Mouse (Mus musculus) embryonic stem cell, embryonic (primary cell): ENCODE measurements around the gene Zfp131.

Experiments used
- CTCF ChIA-PET, 4 experiments: fragments of 300-600 bp in 2 of 4; fragments of 350-600 bp in 2 of 4; sonication (Branson Sonifier 250); formaldehyde crosslinking; loops; one replicate each; lab custom pipeline; 2022; ENCODE audit warnings: inconsistent platforms in 2 of 4; lab: Charles Lee
- POLR2A ChIA-PET, 4 experiments: fragments of 300-600 bp in 2 of 4; fragments of 350-600 bp in 2 of 4; sonication (Branson Sonifier 250); formaldehyde crosslinking; loops; one replicate each; lab custom pipeline; 2022; ENCODE audit warnings: antibody characterized with exemption in 4 of 4, inconsistent platforms in 1 of 4; lab: Charles Lee

Zfp131 gene

GRCm38 (mm10) chr13:119768541-119768940, 22.1 kb downstream of the Zfp131 start:
- CTCF ChIA-PET, result no interaction called here
- POLR2A ChIA-PET, result interaction anchor here in 1 of 4 experiments (1.4 to 2.1 kb wide), 3 partner anchors 8 to 72 kb away, joined by 6 to 8 read pairs (median 6); partner anchors contain the start of gene Zfp131

GRCm38 (mm10) chr13:119766480-119766879, 24.2 kb downstream of the Zfp131 start:
- POLR2A ChIA-PET, result interaction anchor here in 2 of 4 experiments (0.9 to 2.7 kb wide), 5 partner anchors 10 to 76 kb away, joined by 3 to 12 read pairs (median 4); partner anchors contain the start of genes Hmgcs1 (in 1 of the 2), Nim1k (in 1 of the 2) and Zfp131 (in 1 of the 2)
- CTCF ChIA-PET, result interaction anchor here in 2 of 4 experiments (0.6 to 1.4 kb wide), 2 partner anchors 15 to 35 kb away, joined by 4 to 18 read pairs; no protein-coding TSS in a partner anchor

DNA sequence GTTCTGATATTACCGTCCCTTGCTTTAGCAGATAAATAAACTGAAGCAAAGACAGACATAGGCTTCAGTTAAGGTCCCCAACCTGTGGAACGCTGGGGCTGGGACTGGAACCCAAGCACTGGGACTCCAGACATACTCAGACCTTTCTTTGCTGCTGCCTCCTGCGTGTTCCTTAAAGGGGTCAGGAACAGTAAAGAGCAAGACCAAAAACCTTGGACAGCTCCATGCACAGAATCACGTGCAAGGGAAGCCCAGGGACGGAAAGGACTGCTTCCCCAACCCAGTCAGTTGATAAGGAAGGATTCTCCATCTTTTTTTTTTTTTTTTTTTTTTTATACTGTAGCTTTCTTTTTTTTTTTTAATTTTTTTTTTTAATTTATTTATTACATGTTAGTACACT, 33.9 kb downstream of the Zfp131 start:
- ChIA-PET CTCF (interaction anchor here in 1 of 4 experiments (0.7 kb wide), 1 partner anchor 113 kb away, joined by 14 read pairs; no protein-coding TSS in a partner anchor), POLR2A (interaction anchor here in 2 of 4 experiments (0.6 to 2.8 kb wide), 6 partner anchors 10 to 67 kb away, joined by 3 to 12 read pairs (median 6); partner anchors contain the start of gene Hmgcs1 (in 1 of the 2))

- ChIA-PET CTCF (no interaction called here), POLR2A (interaction anchor here (0.5 to 2.8 kb wide), 13 partner anchors 8 to 290 kb away, joined by 3 to 12 read pairs (median 4); partner anchors contain the start of genes Zfp131 (in 3 of the 4) and Hmgcs1 (in 1 of the 4))
Observed at GRCm38 (mm10) chr13:119755681-119756471, 34.8 kb downstream of the Zfp131 start, which contains the start of gene Nim1k. Gene Nim1k, minus strand, starts transcription at chr13:119755882.

DNA sequence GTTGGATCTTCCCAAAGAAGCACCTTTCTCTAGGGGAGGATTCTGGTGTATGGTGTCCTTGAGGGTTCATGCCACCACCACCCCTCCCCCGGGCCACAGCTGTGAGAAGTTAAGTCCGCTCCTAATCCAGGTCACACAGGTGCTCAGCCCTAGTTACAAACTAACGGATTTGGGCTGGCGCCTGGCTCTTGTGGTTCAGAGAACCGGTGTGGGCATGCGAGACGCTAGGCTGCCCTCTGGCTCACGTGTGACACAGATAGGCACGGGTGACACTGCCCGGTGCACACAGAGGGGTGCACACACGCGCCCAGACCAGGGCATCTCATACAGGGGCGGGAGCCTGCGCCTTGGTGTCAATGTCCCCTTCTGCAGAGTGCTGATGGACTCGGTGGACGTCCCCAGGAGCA, 35.5 kb downstream of the Zfp131 start:
- ChIA-PET CTCF (interaction anchor here in 1 of 4 experiments (0.7 kb wide), 1 partner anchor 14 kb away, joined by 3 read pairs; no protein-coding TSS in a partner anchor), POLR2A (interaction anchor here (0.8 to 2.8 kb wide), 10 partner anchors 9 to 36 kb away, joined by 3 to 12 read pairs (median 4); partner anchors contain the start of gene Zfp131 (in 2 of the 4))

DNA sequence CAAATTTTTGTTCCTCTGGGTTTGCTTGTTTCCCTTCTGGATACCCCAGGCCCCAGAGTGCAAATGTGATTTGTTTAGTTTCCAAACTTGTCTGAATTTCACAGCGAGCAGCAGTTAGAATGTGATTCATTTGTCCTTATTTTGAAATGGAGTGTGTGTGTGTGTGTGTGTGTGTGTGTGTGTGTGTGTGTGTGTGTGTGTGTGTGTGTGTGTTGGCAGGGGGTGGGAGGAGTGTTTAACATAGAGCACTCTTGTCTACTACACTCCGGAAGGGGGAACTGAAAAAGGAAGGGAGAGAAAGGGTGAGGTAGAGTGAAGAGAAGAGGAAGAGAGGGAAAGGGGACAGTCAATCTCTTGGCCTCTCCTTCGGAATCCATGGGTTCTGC, 36.1 kb downstream of the Zfp131 start:
- POLR2A ChIA-PET, result interaction anchor here in 2 of 4 experiments (1.1 to 1.5 kb wide), 2 partner anchors 17 to 36 kb away, joined by 3 read pairs; partner anchors contain the start of gene Zfp131 (in 1 of the 2)
- CTCF ChIA-PET, result interaction anchor here in 1 of 4 experiments (0.7 kb wide), 1 partner anchor 13 kb away, joined by 3 read pairs; no protein-coding TSS in a partner anchor

DNA sequence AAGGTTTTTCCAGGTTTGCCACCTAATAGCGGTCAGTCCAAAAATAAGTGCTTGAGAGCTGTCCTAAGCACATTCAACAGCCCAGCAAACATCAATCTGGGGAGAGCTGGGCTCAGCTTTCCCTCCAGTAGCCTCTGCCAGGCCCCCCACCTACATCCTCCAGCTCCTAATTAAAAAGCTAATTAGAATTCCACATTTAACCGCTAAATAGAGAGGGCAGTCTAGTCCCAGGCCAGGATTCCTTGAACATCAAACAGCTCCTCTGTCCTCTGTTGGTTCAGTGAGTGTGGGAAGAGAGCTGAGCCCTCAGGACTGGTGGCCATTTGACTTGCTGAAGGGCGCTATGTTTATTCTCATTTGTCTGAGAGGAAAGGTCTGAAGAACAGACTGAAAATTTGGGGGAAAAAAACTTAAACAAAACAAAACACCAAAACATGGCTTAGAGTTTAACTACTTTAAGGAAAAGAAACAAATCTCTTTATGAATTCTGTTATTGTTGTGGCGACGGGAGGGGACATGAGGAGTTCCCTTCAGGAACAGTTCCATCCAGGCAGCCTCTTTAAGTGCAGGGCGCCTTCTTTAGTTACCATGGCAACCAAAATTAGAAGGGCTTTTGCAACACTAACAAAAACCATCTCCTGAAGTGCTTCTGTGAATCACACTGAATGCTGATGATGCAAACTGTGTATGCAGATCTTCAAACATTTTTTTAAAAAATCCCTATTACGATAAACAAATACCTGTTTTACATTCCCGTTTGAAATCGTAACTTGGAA, 36.6 kb downstream of the Zfp131 start:
- ChIA-PET POLR2A (interaction anchor here in 1 of 4 experiments (1.2 kb wide), 1 partner anchor 10 kb away, joined by 5 read pairs; no protein-coding TSS in a partner anchor), CTCF (no interaction called here)

- POLR2A ChIA-PET, result no interaction called here
- CTCF ChIA-PET, result interaction anchor here in 1 of 4 experiments (0.6 kb wide), 1 partner anchor 342 kb away, joined by 6 read pairs; no protein-coding TSS in a partner anchor
Observed at GRCm38 (mm10) chr13:119746930-119747329, 43.8 kb downstream of the Zfp131 start.

- ChIA-PET CTCF (interaction anchor here in 1 of 4 experiments (1.7 kb wide), 1 partner anchor 58 kb away, joined by 4 read pairs; no protein-coding TSS in a partner anchor), POLR2A (interaction anchor here in 1 of 4 experiments (1.0 to 1.3 kb wide), 3 partner anchors 10 to 34 kb away, joined by 3 to 5 read pairs (median 5); no protein-coding TSS in a partner anchor)
Observed at GRCm38 (mm10) chr13:119743470-119743869, 47.2 kb downstream of the Zfp131 start.

- POLR2A ChIA-PET, result interaction anchor here in 1 of 4 experiments (1.2 kb wide), 1 partner anchor 47 kb away, joined by 3 read pairs; no protein-coding TSS in a partner anchor
- CTCF ChIA-PET, result interaction anchor here in 1 of 4 experiments (1.7 kb wide), 1 partner anchor 58 kb away, joined by 4 read pairs; no protein-coding TSS in a partner anchor
Observed at GRCm38 (mm10) chr13:119742711-119743415, 47.8 kb downstream of the Zfp131 start.

- CTCF ChIA-PET, result interaction anchor here in 3 of 4 experiments (0.6 to 0.7 kb wide), 3 partner anchors 13 to 60 kb away, joined by 3 read pairs; no protein-coding TSS in a partner anchor
Observed at GRCm38 (mm10) chr13:119741390-119742237, 49.1 kb downstream of the Zfp131 start.

GRCm38 (mm10) chr13:119731448-119731847, 59.2 kb downstream of the Zfp131 start:
- ChIA-PET POLR2A (interaction anchor here in 1 of 4 experiments (0.8 to 2.3 kb wide), 2 partner anchors 9 to 41 kb away, joined by 4 to 8 read pairs; partner anchors contain the start of gene Hmgcs1), CTCF (no interaction called here)

More at GRCm38 (mm10) chr13:119741390-119742237, 49.1 kb downstream of the Zfp131 start:
- POLR2A ChIA-PET, result interaction anchor here in 3 of 4 experiments (0.6 to 1.5 kb wide), 7 partner anchors 15 to 144 kb away, joined by 3 to 8 read pairs (median 3); partner anchors contain the start of genes Hmgcs1 (in 1 of the 3), Nim1k (in 1 of the 3) and Zfp131 (in 1 of the 3)

DNA sequence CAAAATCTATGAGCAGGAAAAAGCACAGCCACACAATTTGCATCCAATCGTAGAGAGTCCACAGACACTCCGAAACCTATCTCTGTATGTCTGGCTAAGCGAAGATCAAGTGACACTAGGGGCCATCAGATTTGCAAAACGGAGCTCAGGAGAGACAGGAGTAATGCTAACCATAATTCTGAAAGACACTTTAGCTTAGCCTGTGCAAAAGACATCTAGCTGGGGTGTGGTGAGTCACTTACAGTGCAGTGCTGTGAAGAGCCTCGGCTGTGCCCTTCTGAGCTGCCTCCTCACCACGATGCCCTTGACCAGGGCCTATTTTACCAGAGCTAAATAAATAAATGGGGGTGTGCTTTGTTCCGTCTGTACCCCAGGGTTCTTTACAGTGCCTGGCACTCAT, 61.3 kb downstream of the Zfp131 start:
- ChIA-PET CTCF (no interaction called here), POLR2A (interaction anchor here in 1 of 4 experiments (1.6 to 2.3 kb wide), 2 partner anchors 11 to 18 kb away, joined by 5 to 8 read pairs; no protein-coding TSS in a partner anchor)

DNA sequence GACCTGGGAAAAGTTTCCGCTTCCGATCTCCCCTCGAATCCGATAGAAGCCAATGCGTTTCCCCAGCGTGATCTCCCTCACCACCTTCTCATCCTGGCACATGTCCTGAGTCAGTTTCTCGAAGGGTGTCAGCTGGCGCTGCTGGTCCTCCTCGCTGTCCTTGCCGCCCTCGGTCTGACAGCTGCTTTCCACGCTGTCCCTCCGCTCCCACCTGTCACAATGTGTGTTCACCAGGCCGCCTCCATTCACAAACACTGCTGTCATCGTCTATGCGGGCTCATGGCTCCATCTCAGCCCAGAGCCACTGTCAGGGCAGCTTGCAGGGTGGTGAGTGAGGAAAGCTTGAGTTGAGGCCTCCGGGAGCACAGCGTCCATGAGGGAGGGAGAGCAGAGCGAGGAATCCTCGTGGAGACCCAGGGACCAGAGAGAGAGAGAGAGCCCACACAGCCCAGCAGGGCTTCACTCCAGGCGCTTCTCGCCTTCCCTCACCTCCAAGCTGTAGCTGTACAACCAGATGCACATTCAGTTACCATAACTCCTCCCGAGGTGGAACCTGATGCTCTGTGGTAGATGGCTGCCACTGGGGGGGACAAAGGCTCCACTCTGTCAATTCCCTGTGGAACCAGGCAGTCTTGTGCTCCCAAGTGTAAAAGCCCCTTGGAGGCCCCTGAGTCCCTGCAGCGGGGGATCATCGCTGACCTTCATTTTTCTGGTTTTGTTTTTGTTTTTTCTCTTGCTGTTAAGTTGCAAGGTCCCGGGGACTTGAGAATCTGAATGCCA, 62.9 kb downstream of the Zfp131 start:
- POLR2A ChIA-PET, result interaction anchor here in 2 of 4 experiments (1.2 to 1.6 kb wide), 4 partner anchors 16 to 38 kb away, joined by 3 to 5 read pairs (median 4); partner anchors contain the start of genes Hmgcs1 (in 1 of the 2) and Nim1k (in 1 of the 2)
- CTCF ChIA-PET, result interaction anchor here in 1 of 4 experiments (0.7 kb wide), 2 partner anchors 14 to 73 kb away, joined by 3 read pairs; no protein-coding TSS in a partner anchor

GRCm38 (mm10) chr13:119724541-119724940, 66.1 kb downstream of the Zfp131 start:
- CTCF ChIA-PET, result interaction anchor here in 1 of 4 experiments (1.6 kb wide), 1 partner anchor 79 kb away, joined by 5 read pairs; no protein-coding TSS in a partner anchor

More at GRCm38 (mm10) chr13:119724541-119724940, 66.1 kb downstream of the Zfp131 start:
- POLR2A ChIA-PET, result interaction anchor here in 2 of 4 experiments (1.2 to 2.1 kb wide), 4 partner anchors 24 to 34 kb away, joined by 3 to 6 read pairs (median 4); partner anchors contain the start of gene Hmgcs1 (in 2 of the 2)
